Mouse (Mus musculus): ENCODE data around the gene Unc5cl.

GRCm38 (mm10) chr17:48410299-48410785, 44.4 kb upstream of the Unc5cl start:
- TF ChIP-seq CTCF (IDR thresholded peaks at IDR 0.05; ENCODE audit: low read depth): no peak
- no peak; the same call in 1 of the 2 replicates for TF ChIP-seq EP300 (IDR thresholded peaks at IDR 0.05; ENCODE audit: low read depth)

Data from liver, embryonic 14.5 days (tissue).